Mouse (Mus musculus): ENCODE results near the gene Chchd5. TPM values are rescaled to one million over a fixed set of nuclear protein-coding genes. Genes with fewer than 3 reads are reported as not detected.

Gene Chchd5
- polyA plus RNA-seq (2014; fragmentation: Nextera tagmentation; extraction: Ambion mirVana): 29.5 and 30.9 TPM in 2 replicates

DNA sequence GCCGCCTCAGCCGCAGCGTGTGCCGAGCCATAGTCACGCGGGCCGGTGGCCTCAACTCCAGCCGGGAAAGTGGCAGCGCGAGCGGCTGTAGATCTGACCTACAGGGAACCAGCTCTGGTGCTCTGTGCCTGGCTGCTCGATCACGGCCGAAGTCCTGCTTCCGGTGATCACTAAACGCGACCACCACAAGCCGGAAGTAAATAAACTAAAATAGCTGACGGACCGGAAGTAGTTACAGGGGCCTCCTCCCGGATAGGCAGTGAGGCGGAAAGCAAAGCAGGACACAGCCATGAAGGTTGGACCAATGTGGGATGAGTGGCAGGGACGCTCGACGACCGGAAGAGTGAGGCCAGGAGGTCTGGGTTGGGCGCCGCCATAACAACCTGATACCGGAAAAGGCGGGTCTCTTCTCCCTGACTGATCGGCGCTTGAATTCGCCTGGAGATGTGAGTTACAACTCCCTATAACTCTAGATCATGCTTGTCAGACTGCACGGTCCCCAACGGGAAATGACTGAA lies at the start of gene Chchd5:
Gene Chchd5, plus strand, starts transcription at position 289 of the 518 bp plus-strand sequence.
- H3K4me3 ChIP-seq (ENCODE audit: low read depth, low read length): peak within 1 kb of the TSS; percentile 60
- H3K4me2 ChIP-seq (ENCODE audit: low read depth, severe bottlenecking): peak within 1 kb of the TSS; percentile 83
- H3K9ac ChIP-seq (ENCODE audit: low read length): peak within 1 kb of the TSS; percentile 81
- ATAC-seq (ENCODE audit: insufficient number of reproducible peaks, low FRiP score, low TSS enrichment, low read depth): peak; percentile 100
- under 1% methylated on average over 35 of the region's 35 CpGs for WGBS
- no peaks in the 10 kb centered on the region for H3K9me3 ChIP-seq (ENCODE audit: control insufficient read depth, low read length)
- peak within 1 kb of the TSS; percentile 84 for H3K27ac ChIP-seq (replicated peaks; ENCODE audit: low read depth, low read length)
- H3K36me3 ChIP-seq (ENCODE audit: control insufficient read depth, insufficient read depth, low read length): peaks cover 27% of the 10 kb centered on the region
- no peaks in the 10 kb centered on the region for H3K4me1 ChIP-seq (ENCODE audit: control insufficient read depth, insufficient read depth, low read length)
- no peaks in the 10 kb centered on the region for H3K27me3 ChIP-seq (ENCODE audit: control insufficient read depth, insufficient read depth, low read length)
- peak; percentile 92 for DNase-seq (ENCODE audit: low spot score)

DNA sequence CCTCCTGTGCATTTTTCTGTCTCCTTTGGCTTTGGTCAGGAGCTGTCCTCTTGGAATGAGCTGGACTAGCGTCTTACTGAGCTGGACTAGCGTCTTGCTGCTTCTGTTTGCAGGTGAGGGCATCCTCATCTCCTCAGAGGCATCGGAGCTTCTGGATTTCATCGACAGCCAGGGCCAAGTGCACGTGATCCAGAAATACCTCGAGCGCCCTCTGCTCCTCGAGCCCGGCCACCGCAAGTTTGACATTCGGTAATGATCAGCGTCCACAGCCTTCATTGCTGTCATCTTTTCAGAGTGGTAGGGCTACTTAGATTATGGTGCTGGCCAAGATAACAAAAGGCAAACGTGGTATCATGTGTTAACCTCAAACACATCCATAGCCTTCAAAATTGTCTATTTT lies 48.4 kb upstream of the Chchd5 start:
- no peak overlapping the region for H3K27ac ChIP-seq (replicated peaks; ENCODE audit: low read depth, low read length)
- DNase-seq (ENCODE audit: low spot score): no peak
- ATAC-seq (ENCODE audit: insufficient number of reproducible peaks, low FRiP score, low TSS enrichment, low read depth): no peak

DNA sequence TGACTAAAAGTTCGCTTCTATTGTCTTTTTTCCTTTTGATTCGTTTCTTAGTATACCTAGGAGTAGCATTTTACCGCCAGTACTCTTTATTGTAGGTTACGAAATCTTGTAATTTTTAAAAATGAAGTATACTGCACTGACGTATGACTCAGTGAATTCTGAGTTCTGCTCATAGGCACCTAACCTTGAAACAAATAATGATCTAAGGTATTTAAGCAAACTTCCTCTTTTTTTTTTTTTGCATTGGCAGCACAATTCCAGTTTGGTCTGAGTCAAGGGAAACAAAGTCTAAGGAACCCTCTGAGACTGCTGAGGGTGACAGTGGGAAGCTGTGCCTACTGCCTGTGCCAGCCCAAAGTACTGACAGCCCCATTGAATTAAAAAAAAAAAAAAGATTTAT lies 46.0 kb upstream of the Chchd5 start:
- Histone ChIP-seq H3K4me1 (ENCODE audit: control insufficient read depth, insufficient read depth, low read length) (no peaks in the 10 kb centered on the region), H3K36me3 (ENCODE audit: control insufficient read depth, insufficient read depth, low read length) (peaks cover 5% of the 10 kb centered on the region; the same call in 1 of the 2 replicates), H3K4me3 (ENCODE audit: low read depth, low read length) (no peak overlapping the region), H3K27me3 (ENCODE audit: control insufficient read depth, insufficient read depth, low read length) (no peaks in the 10 kb centered on the region), H3K9ac (ENCODE audit: low read length) (no peak overlapping the region), H3K4me2 (ENCODE audit: low read depth, severe bottlenecking) (no peak overlapping the region), H3K27ac (replicated peaks; ENCODE audit: low read depth, low read length) (no peak overlapping the region), H3K9me3 (ENCODE audit: control insufficient read depth, low read length) (no peaks in the 10 kb centered on the region)
- no peak for ATAC-seq (ENCODE audit: insufficient number of reproducible peaks, low FRiP score, low TSS enrichment, low read depth)
- WGBS: 90% methylated on average over 5 of the region's 5 CpGs
- DNase-seq (ENCODE audit: low spot score): no peak

More for the DNA sequence above, 48.4 kb upstream of the Chchd5 start:
- Histone ChIP-seq H3K9ac (ENCODE audit: low read length) (no peak overlapping the region), H3K4me3 (ENCODE audit: low read depth, low read length) (no peak overlapping the region), H3K4me2 (ENCODE audit: low read depth, severe bottlenecking) (no peak overlapping the region), H3K36me3 (ENCODE audit: control insufficient read depth, insufficient read depth, low read length) (0 out of 2 replicates have a peak, but pooled peaks cover 3% of the 10 kb centered on the region), H3K9me3 (ENCODE audit: control insufficient read depth, low read length) (no peaks in the 10 kb centered on the region), H3K4me1 (ENCODE audit: control insufficient read depth, insufficient read depth, low read length) (no peaks in the 10 kb centered on the region), H3K27me3 (ENCODE audit: control insufficient read depth, insufficient read depth, low read length) (no peaks in the 10 kb centered on the region)
- 67% methylated on average over 13 of the region's 13 CpGs for WGBS

- H3K4me3 ChIP-seq (ENCODE audit: low read depth, low read length): no peak overlapping the region
- DNase-seq (ENCODE audit: low spot score) (peak; percentile 69), ATAC-seq (ENCODE audit: insufficient number of reproducible peaks, low FRiP score, low TSS enrichment, low read depth) (no peak)
- H3K4me1 ChIP-seq (ENCODE audit: control insufficient read depth, insufficient read depth, low read length): no peaks in the 10 kb centered on the region
- no peaks in the 10 kb centered on the region for H3K9me3 ChIP-seq (ENCODE audit: control insufficient read depth, low read length)
- no peak overlapping the region for H3K4me2 ChIP-seq (ENCODE audit: low read depth, severe bottlenecking)
- H3K9ac ChIP-seq (ENCODE audit: low read length): no peak overlapping the region
- H3K36me3 ChIP-seq (ENCODE audit: control insufficient read depth, insufficient read depth, low read length): peaks cover 8% of the 10 kb centered on the region; the same call in 1 of the 2 replicates
- WGBS: 55% methylated on average over 2 of the region's 2 CpGs
- H3K27me3 ChIP-seq (ENCODE audit: control insufficient read depth, insufficient read depth, low read length): no peaks in the 10 kb centered on the region
- H3K27ac ChIP-seq (replicated peaks; ENCODE audit: low read depth, low read length): no peak overlapping the region
These were observed 44.5 kb upstream of the Chchd5 start for GRCm38 (mm10) chr2:129084959-129085358.

DNA sequence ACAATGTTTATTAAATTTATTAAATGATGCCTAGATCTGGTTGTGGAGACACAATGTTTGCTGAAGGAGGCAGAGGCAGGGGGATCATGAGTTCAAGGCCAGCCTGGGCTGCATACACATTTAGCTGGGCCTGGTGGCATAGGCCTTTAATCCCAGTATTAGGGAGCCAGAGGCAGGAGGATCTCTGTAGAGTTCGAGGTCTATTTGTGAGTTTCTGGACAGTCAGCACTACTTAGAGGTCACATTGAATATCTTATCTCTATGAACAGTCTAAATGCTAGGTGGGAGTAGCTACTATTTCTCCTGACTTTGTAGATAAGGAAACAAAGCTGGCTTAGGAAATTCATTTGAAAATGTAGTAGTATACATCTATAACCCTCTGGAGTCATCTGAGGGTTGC lies 42.0 kb upstream of the Chchd5 start:
- no peaks in the 10 kb centered on the region for H3K27me3 ChIP-seq (ENCODE audit: control insufficient read depth, insufficient read depth, low read length)
- H3K9me3 ChIP-seq (ENCODE audit: control insufficient read depth, low read length): no peaks in the 10 kb centered on the region
- H3K27ac ChIP-seq (replicated peaks; ENCODE audit: low read depth, low read length): no peak overlapping the region
- DNase-seq (ENCODE audit: low spot score) (no peak), ATAC-seq (ENCODE audit: insufficient number of reproducible peaks, low FRiP score, low TSS enrichment, low read depth) (no peak)
- WGBS: 89% methylated on average over 1 of the region's 1 CpGs
- H3K4me1 ChIP-seq (ENCODE audit: control insufficient read depth, insufficient read depth, low read length): no peaks in the 10 kb centered on the region
- no peak overlapping the region for H3K4me3 ChIP-seq (ENCODE audit: low read depth, low read length)
- no peak overlapping the region for H3K4me2 ChIP-seq (ENCODE audit: low read depth, severe bottlenecking)
- peaks cover 9% of the 10 kb centered on the region; the same call in 1 of the 2 replicates for H3K36me3 ChIP-seq (ENCODE audit: control insufficient read depth, insufficient read depth, low read length)
- H3K9ac ChIP-seq (ENCODE audit: low read length): no peak overlapping the region

GRCm38 (mm10) chr2:129090370-129090769 lies 39.1 kb upstream of the Chchd5 start:
- Histone ChIP-seq H3K4me1 (ENCODE audit: control insufficient read depth, insufficient read depth, low read length) (no peaks in the 10 kb centered on the region), H3K27me3 (ENCODE audit: control insufficient read depth, insufficient read depth, low read length) (no peaks in the 10 kb centered on the region), H3K36me3 (ENCODE audit: control insufficient read depth, insufficient read depth, low read length) (peaks cover 9% of the 10 kb centered on the region), H3K27ac (replicated peaks; ENCODE audit: low read depth, low read length) (no peak overlapping the region), H3K9ac (ENCODE audit: low read length) (no peak overlapping the region), H3K4me2 (ENCODE audit: low read depth, severe bottlenecking) (no peak overlapping the region), H3K4me3 (ENCODE audit: low read depth, low read length) (no peak overlapping the region), H3K9me3 (ENCODE audit: control insufficient read depth, low read length) (no peaks in the 10 kb centered on the region)
- ATAC-seq (ENCODE audit: insufficient number of reproducible peaks, low FRiP score, low TSS enrichment, low read depth): no peak
- DNase-seq (ENCODE audit: low spot score): no peak
- WGBS: 78% methylated on average over 4 of the region's 4 CpGs

GRCm38 (mm10) chr2:129092810-129093209 lies 36.7 kb upstream of the Chchd5 start:
- no peak overlapping the region for H3K27ac ChIP-seq (replicated peaks; ENCODE audit: low read depth, low read length)
- 92% methylated on average over 12 of the region's 12 CpGs for WGBS
- H3K4me1 ChIP-seq (ENCODE audit: control insufficient read depth, insufficient read depth, low read length): no peaks in the 10 kb centered on the region

GRCm38 (mm10) chr2:129093926-129094724 lies 35.4 kb upstream of the Chchd5 start:
- no peak for ATAC-seq (ENCODE audit: insufficient number of reproducible peaks, low FRiP score, low TSS enrichment, low read depth)
- no peak overlapping the region for H3K9ac ChIP-seq (ENCODE audit: low read length)
- H3K27me3 ChIP-seq (ENCODE audit: control insufficient read depth, insufficient read depth, low read length): no peaks in the 10 kb centered on the region
- peaks cover 3% of the 10 kb centered on the region; the same call in 1 of the 2 replicates for H3K36me3 ChIP-seq (ENCODE audit: control insufficient read depth, insufficient read depth, low read length)
- H3K27ac ChIP-seq (replicated peaks; ENCODE audit: low read depth, low read length): no peak overlapping the region
- 90% methylated on average over 18 of the region's 18 CpGs for WGBS
- H3K4me2 ChIP-seq (ENCODE audit: low read depth, severe bottlenecking): no peak overlapping the region
- no peaks in the 10 kb centered on the region for H3K4me1 ChIP-seq (ENCODE audit: control insufficient read depth, insufficient read depth, low read length)
- H3K9me3 ChIP-seq (ENCODE audit: control insufficient read depth, low read length): no peaks in the 10 kb centered on the region
- no peak for DNase-seq (ENCODE audit: low spot score)
- H3K4me3 ChIP-seq (ENCODE audit: low read depth, low read length): no peak overlapping the region

More at GRCm38 (mm10) chr2:129092810-129093209, 36.7 kb upstream of the Chchd5 start:
- H3K4me2 ChIP-seq (ENCODE audit: low read depth, severe bottlenecking): no peak overlapping the region
- H3K9me3 ChIP-seq (ENCODE audit: control insufficient read depth, low read length): no peaks in the 10 kb centered on the region
- no peaks in the 10 kb centered on the region for H3K27me3 ChIP-seq (ENCODE audit: control insufficient read depth, insufficient read depth, low read length)
- no peak overlapping the region for H3K9ac ChIP-seq (ENCODE audit: low read length)
- ATAC-seq (ENCODE audit: insufficient number of reproducible peaks, low FRiP score, low TSS enrichment, low read depth) (no peak), DNase-seq (ENCODE audit: low spot score) (no peak)
- H3K4me3 ChIP-seq (ENCODE audit: low read depth, low read length): no peak overlapping the region
- H3K36me3 ChIP-seq (ENCODE audit: control insufficient read depth, insufficient read depth, low read length): peaks cover 6% of the 10 kb centered on the region
